Mouse (Mus musculus) bone marrow, adult 2 months (tissue): Measurements from ENCODE around the gene Npas3.

Source experiments
- CTCF ChIP-seq: fragments of 200-500 bp; IDR thresholded peaks from 2 replicates; pipeline ENCODE4 v1.5.1; 2011; ENCODE audit warnings: low read length, control low read depth; ENCODE audit not compliant: control insufficient read depth, insufficient read depth
- POLR2A ChIP-seq: fragments of 200-500 bp; IDR thresholded peaks from 2 replicates; pipeline ENCODE4 v1.6.1; 2011; ENCODE audit warnings: low read depth, mild to moderate bottlenecking, control low read depth, low read length, borderline replicate concordance; ENCODE audit not compliant: control insufficient read depth

- no peak for TF ChIP-seq CTCF
- TF ChIP-seq POLR2A: no peak
Measured at GRCm38 (mm10) chr12:53365751-53366150, 117.3 kb downstream of the Npas3 start.
